Mouse (Mus musculus) heart, embryonic 16.5 days (tissue): Measurements from ENCODE around the gene Stoml1. TPM values are rescaled to one million over a fixed set of nuclear protein-coding genes. Genes with fewer than 3 reads are reported as not detected.

Experiments used
- ATAC-seq: fragments of 200-750 bp; cut with Nextera tagmentation; replicated peaks from 2 replicates; pipeline ENCODE4 v1.8.0; 2017; ENCODE audit warnings: moderate number of reproducible peaks; ENCODE audit not compliant: insufficient read depth, low FRiP score; ENCODE audit errors: extremely low read depth
- H3K27ac ChIP-seq: fragments of 300-500 bp; sonication (generic); 2 replicates; pipeline ENCODE4 v1.5.1; 2014; ENCODE audit warnings: mild to moderate bottlenecking, low read length, control low read depth, moderate library complexity
- H3K27me3 ChIP-seq: fragments of 300-500 bp; sonication (generic); 2 replicates; pipeline ENCODE4 v1.6.1; 2014; ENCODE audit warnings: low read length, mixed read lengths; ENCODE audit not compliant: control insufficient read depth, insufficient read depth
- H3K36me3 ChIP-seq: fragments of 300-500 bp; sonication (generic); 2 replicates; pipeline ENCODE4 v1.6.1; 2014; ENCODE audit not compliant: control insufficient read depth, insufficient read depth
- H3K4me1 ChIP-seq: fragments of 300-500 bp; sonication (generic); 2 replicates; pipeline ENCODE4 v1.6.1; 2014; ENCODE audit warnings: low read length, mixed read lengths; ENCODE audit not compliant: control insufficient read depth, insufficient read depth
- H3K4me2 ChIP-seq: fragments of 300-500 bp; sonication (generic); 2 replicates; pipeline ENCODE4 v1.6.1; 2014; ENCODE audit warnings: low read depth, mild to moderate bottlenecking, control low read depth, low read length
- H3K4me3 ChIP-seq: fragments of 300-500 bp; sonication (generic); 2 replicates; pipeline ENCODE4 v1.5.1; 2014; ENCODE audit warnings: mild to moderate bottlenecking, control low read depth, low read length
- H3K9ac ChIP-seq: fragments of 300-500 bp; sonication (generic); 2 replicates; pipeline ENCODE4 v1.6.1; 2014; ENCODE audit warnings: low read length, control low read depth
- H3K9me3 ChIP-seq: fragments of 300-500 bp; sonication (generic); replicated peaks from 2 replicates; pipeline ENCODE4 v1.6.1; 2016; ENCODE audit warnings: low read length; ENCODE audit not compliant: control insufficient read depth
- WGBS: fragments of 180-500 bp; shearing (Covaris S2); extraction: QIAGEN DNeasy Blood & Tissue Kit; methylation state at CpG from one replicate; pipeline ENCODE4 v1.1.7; 2014; 5-methylcytosine and 5-hydroxymethylcytosine counted together
- polyA plus RNA-seq: library from polyadenylated mRNA; unstranded; fragments of >200 nt; fragmentation: Nextera tagmentation; extraction: Ambion mirVana; gene quantifications from 2 replicates; pipeline ENCODE4 v1.2.1, GENCODE M21; 2015

Stoml1 gene
- polyA plus RNA-seq, 1 experiment from 2014 or later: 28.2 TPM

DNA sequence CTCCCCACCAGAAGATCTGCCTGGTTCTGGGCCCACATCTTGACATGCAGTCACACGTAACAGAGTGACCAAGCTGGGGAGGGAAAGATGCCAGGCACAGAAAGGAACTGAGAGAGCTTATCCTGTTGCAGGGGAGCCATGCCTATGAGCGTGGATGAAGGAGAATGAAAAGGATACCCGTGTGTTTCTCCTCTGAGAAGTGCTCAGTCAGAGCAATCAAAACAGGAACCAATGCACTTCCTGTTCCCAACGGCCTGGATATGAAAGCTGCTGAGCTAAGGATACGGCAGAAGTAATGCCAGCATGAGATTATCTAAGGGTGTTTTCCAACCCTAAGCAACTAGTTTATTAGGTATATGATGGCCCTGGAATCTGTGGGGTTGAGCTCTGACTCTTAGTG, 20.6 kb upstream of the Stoml1 start:
- WGBS: 55% methylated on average over 5 of the region's 5 CpGs
- no peak overlapping the region for H3K4me3 ChIP-seq
- H3K36me3 ChIP-seq: peaks cover 40% of the 10 kb centered on the region
- H3K4me2 ChIP-seq: no peak overlapping the region
- no peak overlapping the region for H3K9ac ChIP-seq
- peaks cover 9% of the 10 kb centered on the region for H3K4me1 ChIP-seq
- peak overlapping the region; percentile 53 for H3K27ac ChIP-seq
- no peaks in the 10 kb centered on the region for H3K27me3 ChIP-seq
- no peaks in the 10 kb centered on the region for H3K9me3 ChIP-seq
- no peak for ATAC-seq

DNA sequence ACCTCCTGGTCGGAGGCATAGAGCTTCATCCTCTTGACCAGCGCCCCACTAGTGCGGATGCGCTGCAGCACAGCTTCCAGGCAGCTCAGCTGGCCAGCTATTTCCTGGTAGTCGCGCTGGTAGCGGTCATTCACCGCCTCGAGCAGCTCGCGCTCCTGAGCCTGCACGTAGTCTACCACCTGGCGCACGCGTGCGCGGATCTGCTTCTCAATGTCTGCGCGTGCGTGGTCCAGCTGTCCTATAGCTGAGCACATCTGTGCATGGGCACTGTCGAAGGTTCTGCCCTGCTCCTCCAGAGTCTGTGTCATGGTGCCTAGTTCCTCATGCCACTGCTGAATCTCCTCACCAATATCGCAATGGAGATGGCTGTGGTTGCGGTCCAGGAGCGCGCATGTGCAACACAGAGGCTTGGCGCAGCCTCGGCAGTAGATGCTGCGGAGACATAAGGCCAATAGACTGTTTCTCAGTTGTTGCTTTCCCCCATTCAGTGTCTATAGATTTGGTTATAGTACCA, 18.4 kb upstream of the Stoml1 start:
- WGBS: 97% methylated on average over 28 of the region's 28 CpGs
- no peak for ATAC-seq

DNA sequence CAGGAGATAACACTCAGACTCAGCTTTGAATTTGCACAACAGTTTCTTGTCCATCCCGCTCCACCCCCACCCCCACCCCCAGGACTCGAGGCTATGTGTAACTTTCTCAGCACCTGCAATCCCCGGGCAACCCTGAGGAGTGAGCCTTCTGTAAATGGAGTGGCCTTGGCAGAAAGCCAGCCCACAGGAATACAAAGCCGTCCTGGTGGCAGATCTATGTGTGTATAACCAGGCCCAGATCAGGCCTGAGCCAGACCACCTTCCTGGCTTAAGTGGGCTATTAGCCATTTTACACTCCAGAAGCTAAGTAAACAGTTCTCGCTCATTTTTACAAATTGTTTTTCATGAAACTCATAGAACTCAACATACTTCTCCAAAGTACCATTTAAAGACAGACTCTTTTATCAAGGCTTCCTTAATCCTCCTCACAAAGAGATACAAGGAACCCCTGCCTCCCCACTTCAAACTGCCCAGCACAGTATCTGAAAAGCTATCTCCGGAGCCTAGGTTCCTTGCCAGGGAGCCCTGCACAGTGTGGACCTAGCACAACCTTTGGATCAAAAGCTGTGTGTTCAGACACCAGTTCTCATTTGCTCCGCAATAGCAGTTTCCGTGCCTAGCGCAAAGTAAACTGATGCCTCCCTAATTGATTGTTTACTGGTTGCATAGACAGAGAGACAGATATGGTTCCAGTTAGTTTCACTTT, 11.0 kb upstream of the Stoml1 start:
- WGBS: 42% methylated on average over 9 of the region's 9 CpGs
- H3K4me2 ChIP-seq: no peak overlapping the region
- H3K4me1 ChIP-seq: peaks cover 37% of the 10 kb centered on the region

More for the DNA sequence above, 18.4 kb upstream of the Stoml1 start:
- no peaks in the 10 kb centered on the region for H3K9me3 ChIP-seq
- peaks cover 9% of the 10 kb centered on the region for H3K4me1 ChIP-seq
- H3K9ac ChIP-seq: no peak overlapping the region
- H3K4me3 ChIP-seq: no peak overlapping the region
- peaks cover 23% of the 10 kb centered on the region for H3K36me3 ChIP-seq
- no peak overlapping the region for H3K4me2 ChIP-seq
- no peak overlapping the region for H3K27ac ChIP-seq
- no peaks in the 10 kb centered on the region for H3K27me3 ChIP-seq

DNA sequence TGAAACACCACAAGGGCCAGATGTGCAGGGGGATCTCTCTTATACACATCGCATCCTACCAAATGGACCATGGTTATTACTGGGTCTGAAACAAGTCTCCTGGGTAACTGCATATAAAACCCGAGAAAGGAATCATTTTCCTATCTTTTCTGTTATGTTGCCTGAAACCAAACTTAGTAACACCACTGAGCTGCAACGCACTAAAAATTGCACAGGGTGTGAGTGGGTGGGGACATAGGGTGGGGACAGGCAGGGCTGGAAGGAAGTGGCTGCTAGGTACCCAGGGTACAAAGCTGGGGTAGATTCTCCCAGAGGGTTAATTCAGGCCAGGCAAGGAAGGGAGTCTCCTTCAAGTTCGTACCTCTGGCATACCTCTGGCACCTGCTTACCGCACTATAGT, 10.3 kb upstream of the Stoml1 start:
- Histone ChIP-seq H3K27ac (peak overlapping the region; percentile 51), H3K27me3 (no peaks in the 10 kb centered on the region), H3K9ac (peak overlapping the region; percentile 41; the same call in 1 of the 2 replicates), H3K4me3 (no peak overlapping the region), H3K9me3 (no peaks in the 10 kb centered on the region), H3K4me2 (no peak overlapping the region), H3K36me3 (0 out of 2 replicates have a peak, but pooled peaks cover 2% of the 10 kb centered on the region), H3K4me1 (peaks cover 44% of the 10 kb centered on the region)
- no peak for ATAC-seq
- 61% methylated on average over 5 of the region's 5 CpGs for WGBS

More for the DNA sequence above, 11.0 kb upstream of the Stoml1 start:
- Histone ChIP-seq H3K27me3 (no peaks in the 10 kb centered on the region), H3K27ac (peak overlapping the region; percentile 68), H3K9me3 (no peaks in the 10 kb centered on the region), H3K4me3 (no peak overlapping the region), H3K9ac (no peak overlapping the region), H3K36me3 (0 out of 2 replicates have a peak, but pooled peaks cover 2% of the 10 kb centered on the region)
- ATAC-seq: peak; percentile 47; the same call in 1 of the 2 replicates

DNA sequence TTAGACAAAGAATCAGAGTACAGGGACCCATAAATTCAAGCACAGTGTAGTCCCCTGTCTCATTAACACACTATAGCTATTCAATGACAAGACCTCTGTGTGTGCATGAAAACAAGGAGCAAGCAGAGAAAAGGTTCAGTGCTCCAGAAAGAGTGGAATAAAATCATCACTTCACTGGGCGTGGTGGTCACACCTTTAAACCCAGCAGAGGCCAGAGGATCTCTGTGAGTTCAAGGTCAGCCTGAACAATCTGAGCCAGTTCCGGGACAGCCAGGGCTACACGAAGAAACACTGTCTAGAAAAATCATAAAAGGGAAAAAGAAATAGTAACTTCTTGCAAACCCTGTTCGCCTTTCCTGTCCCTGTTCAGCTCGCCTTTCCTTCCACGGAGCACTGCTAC, 9.3 kb upstream of the Stoml1 start:
- Histone ChIP-seq H3K9me3 (no peaks in the 10 kb centered on the region), H3K4me3 (no peak overlapping the region), H3K27me3 (no peaks in the 10 kb centered on the region), H3K4me2 (no peak overlapping the region), H3K4me1 (peaks cover 50% of the 10 kb centered on the region), H3K27ac (no peak overlapping the region; the same call in 1 of the 2 replicates), H3K36me3 (0 out of 2 replicates have a peak, but pooled peaks cover 2% of the 10 kb centered on the region), H3K9ac (no peak overlapping the region)
- no peak for ATAC-seq
- WGBS: 74% methylated on average over 6 of the region's 6 CpGs

DNA sequence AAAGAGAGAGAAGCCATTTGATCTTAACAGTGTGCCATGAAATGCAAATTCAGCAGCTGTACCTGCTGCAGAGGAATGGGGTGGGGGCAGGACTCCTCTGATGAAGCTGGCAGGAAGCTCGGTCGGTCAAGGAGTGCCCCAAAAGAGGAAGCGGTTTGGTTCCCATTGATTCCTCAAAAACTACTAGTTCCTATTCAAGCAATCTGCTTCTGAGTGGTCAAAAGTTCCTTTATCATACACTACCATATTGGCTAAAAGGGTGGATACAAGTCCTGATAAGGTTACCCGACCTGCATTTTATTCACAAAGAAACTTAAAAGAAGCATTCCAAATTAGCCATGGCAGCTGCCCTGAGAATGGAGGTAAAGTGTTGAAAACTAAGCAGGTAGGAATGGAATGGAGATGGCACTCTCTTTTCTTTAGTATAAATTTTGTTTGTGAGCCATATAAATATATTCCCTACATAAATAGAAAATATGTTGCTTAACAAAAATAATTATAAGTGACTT, 6.8 kb upstream of the Stoml1 start:
- H3K9ac ChIP-seq: no peak overlapping the region
- no peak overlapping the region for H3K4me2 ChIP-seq
- no peak overlapping the region for H3K27ac ChIP-seq

DNA sequence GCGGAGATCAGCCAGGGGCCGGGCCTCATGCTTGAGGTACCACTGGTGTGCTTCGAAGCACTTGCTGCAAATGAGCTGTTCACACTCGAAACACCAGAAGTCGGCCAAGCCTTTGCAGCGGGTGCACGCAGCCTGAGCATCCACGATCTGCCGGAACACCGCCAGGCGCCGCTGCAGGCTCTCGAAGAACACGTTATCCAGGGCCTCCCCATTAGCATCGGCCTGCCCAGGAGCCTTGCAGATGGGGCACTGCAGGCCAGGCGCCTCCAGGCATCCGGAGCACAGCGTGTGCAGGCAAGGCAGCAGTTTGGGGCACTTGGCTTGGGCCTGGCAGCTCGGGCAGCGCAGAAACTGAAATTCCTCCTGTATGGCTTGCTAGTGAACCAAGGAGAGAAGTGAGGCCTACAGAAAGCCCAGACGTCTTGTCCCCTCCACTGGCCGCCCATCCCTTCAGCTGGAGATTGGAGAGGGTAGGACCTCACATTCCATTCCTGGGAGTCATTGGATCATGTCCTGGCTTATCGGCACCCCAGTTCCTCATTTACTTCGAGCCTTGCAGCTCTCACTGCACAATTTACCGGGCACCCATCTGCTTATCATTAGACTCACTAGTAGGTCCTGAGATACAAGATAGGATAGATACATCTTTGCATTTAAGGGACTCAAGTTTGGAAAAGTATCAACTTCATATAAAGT, 5.8 kb upstream of the Stoml1 start:
- no peaks in the 10 kb centered on the region for H3K27me3 ChIP-seq
- peak overlapping the region; percentile 72 for H3K4me2 ChIP-seq
- H3K4me3 ChIP-seq: peak overlapping the region; percentile 49
- H3K36me3 ChIP-seq: 0 out of 2 replicates have a peak, but pooled peaks cover 2% of the 10 kb centered on the region
- peak overlapping the region; percentile 72 for H3K27ac ChIP-seq
- 6% methylated on average over 25 of the region's 25 CpGs for WGBS
- H3K4me1 ChIP-seq: peaks cover 48% of the 10 kb centered on the region
- H3K9me3 ChIP-seq: no peaks in the 10 kb centered on the region
- peak; percentile 71; the same call in 1 of the 2 replicates for ATAC-seq
- peak overlapping the region; percentile 77 for H3K9ac ChIP-seq

More for the DNA sequence above, 6.8 kb upstream of the Stoml1 start:
- Histone ChIP-seq H3K36me3 (0 out of 2 replicates have a peak, but pooled peaks cover 2% of the 10 kb centered on the region), H3K9me3 (no peaks in the 10 kb centered on the region), H3K4me1 (peaks cover 58% of the 10 kb centered on the region), H3K27me3 (no peaks in the 10 kb centered on the region), H3K4me3 (no peak overlapping the region)
- WGBS: 60% methylated on average over 4 of the region's 4 CpGs
- ATAC-seq: no peak

DNA sequence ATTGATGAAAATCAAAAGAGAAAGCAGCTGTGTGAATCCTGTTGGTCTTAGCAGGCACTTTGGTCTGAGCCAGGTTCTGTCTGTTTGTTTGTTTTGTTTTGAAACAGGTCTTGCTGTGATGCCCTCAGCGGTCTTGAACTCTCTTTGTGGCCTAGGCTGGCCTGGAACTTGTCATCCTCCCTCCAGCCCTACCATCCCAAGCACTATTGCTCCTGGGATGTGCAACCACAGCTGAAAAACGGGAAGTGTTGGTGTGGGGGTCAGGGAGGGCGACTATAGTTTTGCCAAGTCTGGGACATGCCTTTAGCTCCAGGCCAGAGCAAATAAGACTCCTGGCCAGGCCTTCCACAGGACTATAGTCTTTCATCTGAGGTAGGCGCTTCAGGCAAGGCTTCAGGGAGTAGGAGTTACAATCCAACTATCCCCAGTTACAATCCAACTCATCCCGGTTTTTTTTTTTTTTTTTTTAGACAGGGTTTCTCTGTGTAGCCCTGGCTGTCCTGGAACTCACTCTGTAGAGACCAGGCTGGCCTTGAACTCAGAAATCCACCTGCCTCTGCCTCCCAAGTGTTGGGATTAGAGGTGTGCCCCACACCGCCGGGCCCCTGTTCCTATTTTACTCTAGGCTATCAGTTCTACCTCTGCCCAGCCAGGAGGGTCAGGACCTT, 4.1 kb upstream of the Stoml1 start:
- no peaks in the 10 kb centered on the region for H3K9me3 ChIP-seq
- H3K27ac ChIP-seq: peak overlapping the region; percentile 92
- H3K27me3 ChIP-seq: no peaks in the 10 kb centered on the region
- ATAC-seq: no peak
- peak overlapping the region; percentile 72 for H3K4me2 ChIP-seq
- 24% methylated on average over 7 of the region's 7 CpGs for WGBS
- H3K4me1 ChIP-seq: peaks cover 40% of the 10 kb centered on the region
- peak overlapping the region; percentile 82 for H3K9ac ChIP-seq
- 0 out of 2 replicates have a peak, but pooled peaks cover 2% of the 10 kb centered on the region for H3K36me3 ChIP-seq
- peak overlapping the region; percentile 72 for H3K4me3 ChIP-seq
